Mouse (Mus musculus) left cerebral cortex, postnatal 14 days (tissue): ENCODE measurements around the gene Mapk8ip3. TPM values are rescaled to one million over a fixed set of nuclear protein-coding genes. Genes with fewer than 3 reads are reported as not detected.
"Not testable (repeated sequence)": the region's sequence is repeated elsewhere in the genome, so short reads cannot be mapped to it uniquely, and the experiment has no call there.

Experiments
- DNase-seq, 2 experiments: peaks; one replicate each; pipeline ENCODE4 v3.0.0; 2021 to 2022; ENCODE audit warnings: low spot score in 2 of 2, mixed read lengths in 1 of 2
- intact Hi-C: fragments of 180-260 bp; cut with DNase I; formaldehyde crosslinking; loops from one replicate; pipeline ENCODE4 v1.15.1; 2025
- long read RNA-seq, 2 experiments: library from polyadenylated mRNA; stranded (forward); transcript quantifications; one replicate each; pipeline ENCODE4 v2.0.0; 2021
- total RNA-seq, 2 experiments: library from RNA; stranded (reverse); gene quantifications; 2 replicates each; pipeline ENCODE4 v1.2.3; 2021

The Mapk8ip3 gene
- total RNA-seq: 100 to 1,000 TPM; 315 to 321 TPM
- long read RNA-seq, experiment 1, transcript Mapk8ip3-217 (3 exons, 934 nt): major isoform, 6 of 97 reads
- long read RNA-seq, experiment 1, partial matches to known transcripts: 57 of 97 reads
- long read RNA-seq, experiment 1, other reads (novel, unspliced or antisense): 34 of 97 reads
- long read RNA-seq, experiment 2, partial matches to known transcripts: 54 of 83 reads
- long read RNA-seq, experiment 2, other reads (novel, unspliced or antisense): 25 of 83 reads

DNA sequence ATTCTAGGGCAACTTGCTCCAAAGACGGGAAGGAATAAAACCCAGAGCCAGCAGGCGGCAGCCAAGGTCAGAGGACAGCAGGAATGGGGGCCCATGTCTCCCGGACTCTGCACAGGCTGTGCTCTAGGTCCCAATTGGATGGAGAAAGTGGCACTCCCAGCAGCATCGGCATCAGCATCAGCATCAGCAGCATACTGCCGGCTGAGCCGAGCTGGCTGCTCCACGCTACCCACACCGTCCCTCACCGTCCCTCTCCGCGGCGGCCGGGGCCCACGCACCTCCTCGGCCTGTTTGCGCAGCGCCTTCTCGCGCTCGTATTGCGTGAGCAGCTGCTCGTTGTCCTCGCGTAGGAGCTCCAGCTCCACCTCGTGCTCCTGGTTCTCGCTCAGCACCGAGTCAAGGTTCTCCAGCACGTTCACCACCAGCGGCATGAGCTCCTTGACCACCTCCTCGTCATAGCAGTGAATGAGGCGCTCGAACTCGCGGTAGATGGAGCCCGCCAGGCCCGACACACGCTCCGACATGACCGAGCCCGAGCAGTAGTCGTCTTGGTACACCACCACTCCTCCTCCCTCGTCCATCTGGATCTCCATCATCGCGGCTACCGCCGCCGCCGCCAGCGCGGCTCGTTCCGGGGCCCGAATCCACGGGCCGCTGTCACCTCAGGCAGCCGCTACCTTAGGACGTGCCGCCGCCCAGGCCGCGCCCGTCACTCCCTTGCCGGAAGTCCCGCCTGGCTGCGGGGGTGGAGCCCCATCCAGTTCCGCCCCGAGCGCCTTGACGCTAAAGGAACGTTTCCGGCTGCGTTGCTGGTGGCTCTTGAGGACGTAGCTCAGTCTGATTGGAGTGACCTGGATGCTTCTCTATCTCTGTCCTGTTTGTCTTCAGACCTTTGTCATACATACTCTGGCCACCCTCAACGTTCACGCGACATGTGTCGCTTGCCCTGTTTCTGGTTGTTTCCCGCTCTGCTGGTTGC, at the start of gene Mapk8ip3:
Gene Mapk8ip3 (minus strand): TSS at position 719 of the 979 bp plus-strand sequence.
- intact Hi-C loops: no loop called here
- peak; percentile 95 for DNase-seq

DNA sequence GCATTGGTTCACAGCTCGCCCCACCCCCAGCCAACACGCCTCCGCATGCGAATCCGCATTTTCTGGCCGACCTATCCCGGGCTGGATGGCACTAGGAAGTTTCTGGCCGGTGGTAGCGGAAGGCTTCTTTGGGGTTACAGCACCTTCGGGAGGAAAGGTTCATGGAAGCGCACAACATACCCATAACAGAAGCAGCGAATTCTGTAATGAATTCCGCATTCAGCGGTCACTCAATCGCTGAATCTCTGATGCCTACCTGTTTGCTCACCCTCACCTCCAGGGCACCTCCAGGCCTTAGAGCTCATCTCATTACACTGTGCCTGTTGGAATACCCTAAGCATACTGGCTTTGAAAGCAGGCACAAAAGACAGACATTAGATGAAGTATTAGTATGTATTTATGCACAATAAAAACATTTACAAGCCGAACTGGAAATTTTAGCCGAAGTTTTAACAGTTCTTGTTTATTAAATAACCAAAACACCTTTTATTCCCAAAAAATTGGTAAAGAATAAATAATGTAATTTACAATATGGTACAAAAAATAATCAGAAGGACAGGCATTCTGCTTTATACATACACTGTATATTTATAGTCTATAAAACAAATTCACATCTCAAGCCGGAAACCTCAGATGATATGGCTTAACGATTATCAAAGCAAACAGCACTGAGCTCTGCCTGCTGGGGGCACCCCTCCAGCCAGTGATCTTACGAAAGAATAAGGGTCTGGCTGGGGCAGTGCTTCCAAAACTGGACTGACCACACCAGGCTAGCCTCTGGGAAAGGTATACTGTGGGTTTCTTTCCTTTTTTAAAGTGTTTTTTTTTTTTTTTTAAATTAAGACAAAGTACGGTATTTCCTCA, 24.3 kb upstream of the Mapk8ip3 start:
- DNase-seq: no peak
- intact Hi-C loops: no loop called here

DNA sequence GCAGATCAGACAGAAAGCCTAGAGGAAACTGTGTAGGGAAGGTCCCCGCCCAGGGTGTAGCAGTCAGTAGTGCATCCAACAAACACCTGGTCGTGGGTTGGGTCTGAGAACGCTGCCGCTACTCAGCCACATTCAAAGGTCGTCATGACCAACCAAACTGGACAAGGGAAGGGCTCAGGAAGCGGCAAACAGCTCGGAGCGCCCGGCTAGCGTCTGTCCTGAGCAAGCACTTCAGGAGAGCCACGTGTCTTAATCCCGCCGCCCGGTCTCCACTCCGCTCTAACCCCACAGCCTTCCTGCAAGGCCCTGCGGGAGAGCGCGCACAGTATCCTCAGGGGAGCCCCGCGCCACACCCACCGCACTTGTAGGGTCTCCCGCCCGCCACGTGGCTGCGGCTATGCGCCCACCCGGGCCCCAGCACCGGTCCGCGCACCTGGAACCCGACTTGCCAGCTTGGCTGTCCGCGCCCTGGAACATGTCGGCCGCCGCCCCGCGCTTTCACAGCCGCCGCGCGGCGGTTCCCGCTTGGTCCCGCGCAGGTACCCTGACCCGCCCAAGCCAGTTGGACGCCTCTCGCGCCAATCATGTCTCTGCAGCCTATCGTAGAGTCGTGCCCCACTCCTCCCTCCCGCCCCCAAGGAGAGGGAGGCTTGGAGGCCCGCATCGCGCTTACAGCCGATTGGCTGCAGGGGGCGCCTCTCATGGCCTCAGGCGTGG, 23.5 kb upstream of the Mapk8ip3 start, which contains the start of gene Jpt2:
Gene Jpt2 (minus strand): TSS at position 555 of the 717 bp plus-strand sequence.
- intact Hi-C loops: no loop called here

DNA sequence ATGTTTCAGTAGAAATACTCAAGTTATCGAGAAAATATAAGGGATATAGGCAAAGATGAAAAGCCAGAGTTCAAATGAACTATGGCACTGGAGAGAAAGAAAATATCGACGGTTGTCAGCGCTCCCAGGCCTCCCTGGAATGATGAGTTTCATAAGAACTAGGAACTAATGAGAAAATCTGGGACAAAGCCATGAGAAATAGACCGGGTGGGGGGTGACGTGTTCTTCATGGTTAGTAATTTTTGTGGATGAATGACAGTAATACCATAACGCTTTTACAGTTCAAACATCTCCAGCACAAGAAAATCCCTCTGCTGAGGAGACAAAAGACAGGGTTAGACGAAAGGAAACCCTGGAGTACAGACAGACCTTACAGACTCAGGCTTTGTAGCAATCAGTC, 22.6 kb upstream of the Mapk8ip3 start:
- intact Hi-C loops: no loop called here
- DNase-seq: no peak

More for the DNA sequence above, 23.5 kb upstream of the Mapk8ip3 start, which contains the start of gene Jpt2:
- peak; percentile 98 for DNase-seq

- no peak for DNase-seq
- intact Hi-C loops: no loop called here
These were observed 16.5 kb upstream of the Mapk8ip3 start for GRCm38 (mm10) chr17:24953291-24953690.

DNA sequence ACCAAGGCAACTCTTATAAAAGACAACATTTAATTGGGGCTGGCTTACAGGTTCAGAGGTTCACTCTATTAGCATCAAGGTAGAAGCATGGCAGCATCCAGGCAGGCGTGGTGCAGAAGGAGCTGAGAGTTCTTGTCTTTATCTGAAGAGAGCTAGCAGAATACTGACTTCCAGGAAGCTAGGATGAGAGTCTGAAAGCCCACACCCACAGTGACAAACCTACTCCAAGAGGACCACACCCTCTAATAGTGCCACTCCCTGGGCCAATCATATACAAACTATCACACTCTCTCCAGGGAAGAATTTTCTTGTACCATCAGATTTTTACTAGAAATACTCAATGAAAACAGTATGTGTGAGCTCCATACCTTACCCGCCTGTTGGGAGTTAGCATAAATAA, 13.9 kb upstream of the Mapk8ip3 start:
- DNase-seq: no peak
- intact Hi-C loops: no loop called here

DNA sequence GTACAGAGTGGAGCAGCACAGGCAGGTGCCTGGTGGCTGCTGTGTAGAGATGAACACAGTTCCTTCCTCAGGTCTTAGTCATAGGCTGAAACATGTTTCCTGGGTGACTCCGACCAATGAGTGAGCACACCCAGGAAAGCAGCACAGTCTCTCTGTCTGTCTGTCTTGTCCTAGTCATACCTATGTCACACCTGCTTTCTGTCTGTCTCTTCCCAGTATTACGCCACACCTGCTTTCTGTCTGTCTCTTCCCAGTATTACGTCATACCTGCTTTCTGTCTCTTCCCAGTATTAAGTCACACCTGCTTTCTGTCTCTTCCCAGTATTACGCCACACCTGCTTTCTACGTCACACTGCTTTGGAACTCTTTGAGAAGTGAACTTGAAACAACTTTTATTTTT, 11.4 kb upstream of the Mapk8ip3 start:
- intact Hi-C loops: no loop called here

GRCm38 (mm10) chr17:24943589-24943988, 6.8 kb upstream of the Mapk8ip3 start:
- DNase-seq, intact Hi-C loops: not testable (repeated sequence)

More for the DNA sequence above, 11.4 kb upstream of the Mapk8ip3 start:
- DNase-seq: no peak

DNA sequence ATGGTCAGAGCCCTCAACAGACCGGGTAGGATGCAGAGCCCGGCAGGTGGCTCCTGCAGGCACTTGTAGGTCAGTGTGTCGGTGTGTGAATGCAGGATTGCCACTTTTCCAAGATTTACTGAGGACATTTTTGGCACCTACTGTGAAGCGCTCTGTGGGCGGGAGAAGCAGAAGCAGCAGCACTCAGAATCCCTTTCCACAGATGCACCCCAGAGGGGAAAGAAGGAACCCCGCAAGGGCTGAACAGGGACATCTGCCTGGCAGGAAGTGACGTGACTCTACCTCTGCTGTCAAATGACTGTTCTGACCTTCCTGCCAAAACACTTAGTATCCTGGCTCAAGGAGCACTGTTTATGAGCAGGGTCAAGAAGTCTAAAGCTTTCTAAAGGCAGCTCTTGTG, 6.3 kb upstream of the Mapk8ip3 start:
- DNase-seq: peak; percentile 51 to 76
- intact Hi-C loops: no loop called here

DNA sequence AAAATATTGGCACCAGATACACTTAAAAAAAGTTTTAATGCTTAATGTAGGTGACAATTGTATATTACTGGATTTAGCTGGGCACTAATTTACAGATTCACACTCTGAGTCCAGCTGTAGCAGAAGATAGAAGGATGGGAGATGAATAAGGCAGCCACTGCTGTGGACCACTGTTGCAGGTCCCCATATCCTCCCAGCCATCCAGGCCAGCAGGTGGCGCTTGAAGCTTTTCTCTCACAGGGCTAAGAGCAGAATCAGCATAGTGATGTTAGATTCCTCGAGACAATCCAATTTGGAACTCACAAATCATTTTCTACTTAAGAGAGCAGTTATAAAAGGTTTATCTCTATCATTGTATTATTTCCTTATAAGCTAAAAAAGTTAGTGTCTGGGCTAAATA, 5.7 kb upstream of the Mapk8ip3 start:
- intact Hi-C loops: not testable (repeated sequence)
- peak; percentile 65 to 66 for DNase-seq

- no peak for DNase-seq
- intact Hi-C loops: no loop called here
These were observed 489 bp upstream of the Mapk8ip3 start for GRCm38 (mm10) chr17:24937266-24937665.

DNA sequence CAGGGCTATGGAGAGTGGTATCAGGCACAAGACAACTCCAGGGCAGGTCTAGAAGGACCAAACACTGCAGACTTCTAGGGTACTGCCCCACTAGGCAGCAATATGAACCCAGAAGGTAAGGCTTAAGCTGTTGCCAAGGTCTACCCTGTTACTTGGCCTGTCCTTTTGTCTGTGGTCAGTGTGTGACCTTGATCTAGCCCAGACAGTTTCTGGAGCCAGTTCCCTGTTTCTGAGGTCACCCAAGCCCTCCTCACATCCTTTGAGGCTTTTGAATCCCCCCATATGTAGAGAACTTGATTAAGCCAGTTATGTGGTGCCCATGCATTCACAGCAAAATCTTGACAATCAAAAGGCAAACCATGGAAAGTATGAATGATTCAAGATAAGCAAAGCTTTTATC, 1.1 kb downstream of the Mapk8ip3 start:
- intact Hi-C loops: no loop called here
- DNase-seq: no peak

GRCm38 (mm10) chr17:24934926-24935325, 1.9 kb downstream of the Mapk8ip3 start:
- DNase-seq: no peak
- intact Hi-C loops: no loop called here

DNA sequence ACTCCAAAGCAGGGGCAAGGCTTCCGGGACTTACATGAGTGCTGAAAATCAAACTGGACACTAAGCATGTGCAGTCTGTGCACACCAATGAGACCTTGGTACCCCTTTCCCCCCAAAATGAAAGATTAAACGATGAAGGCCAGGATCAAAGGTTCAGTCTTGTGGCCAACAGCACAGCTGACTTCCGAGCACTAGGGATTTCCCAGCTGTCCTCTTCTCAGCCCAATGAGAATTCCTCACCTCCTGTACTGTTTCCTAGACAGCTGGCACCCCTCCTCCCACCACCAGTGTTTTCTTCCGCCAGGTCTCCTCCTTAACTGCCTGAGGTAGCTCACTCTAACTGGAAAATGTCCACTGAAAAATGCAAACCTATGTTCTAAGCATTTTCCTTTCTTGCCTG, 3.6 kb downstream of the Mapk8ip3 start:
- DNase-seq: no peak
- intact Hi-C loops: no loop called here

DNA sequence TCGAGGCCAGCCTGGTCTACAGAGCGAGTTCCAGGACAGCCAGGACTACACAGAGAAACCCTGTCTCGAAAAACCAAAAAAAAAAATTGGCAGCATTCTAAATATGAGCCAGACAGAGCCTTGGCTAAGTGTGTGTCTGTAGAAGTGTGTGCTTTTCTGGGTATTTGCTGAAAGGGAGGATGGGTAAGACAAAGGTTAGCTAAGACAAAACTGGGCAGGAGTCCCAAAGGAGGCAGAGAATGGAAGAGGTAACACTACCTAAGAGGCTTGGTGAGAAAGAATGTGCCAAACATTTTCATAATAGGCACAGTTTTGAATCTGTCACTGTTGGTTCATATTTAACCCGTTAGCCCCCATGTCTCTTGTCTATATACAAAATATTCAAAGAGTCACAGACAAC, 4.3 kb downstream of the Mapk8ip3 start:
- intact Hi-C loops: no loop called here
- DNase-seq: no peak

- DNase-seq: no peak
- intact Hi-C loops: no loop called here
These were observed 7.3 kb downstream of the Mapk8ip3 start for GRCm38 (mm10) chr17:24929506-24929905.

- no peak for DNase-seq
- intact Hi-C loops: no loop called here
These were observed 13.5 kb downstream of the Mapk8ip3 start for GRCm38 (mm10) chr17:24923246-24923645.

DNA sequence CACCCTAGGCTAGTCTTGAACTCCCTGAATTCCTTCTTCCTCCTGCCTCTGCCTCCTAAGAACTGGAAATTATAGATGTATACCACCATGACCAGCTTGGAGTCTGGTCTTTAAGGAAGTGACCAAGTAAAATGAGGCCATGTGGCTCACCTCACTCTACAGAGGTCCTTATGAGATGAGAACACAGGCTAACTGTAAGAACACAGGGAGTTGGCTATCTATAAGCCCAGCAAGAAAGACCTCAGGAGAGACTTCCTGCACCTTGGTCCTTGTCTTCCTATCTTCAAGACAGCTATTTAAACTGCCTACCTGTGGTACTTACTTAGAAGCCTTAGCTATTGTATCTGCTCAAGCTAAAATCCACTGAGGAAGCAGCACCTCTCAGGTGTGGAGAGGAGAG, 22.8 kb downstream of the Mapk8ip3 start:
- intact Hi-C loops: no loop called here
- DNase-seq: no peak

DNA sequence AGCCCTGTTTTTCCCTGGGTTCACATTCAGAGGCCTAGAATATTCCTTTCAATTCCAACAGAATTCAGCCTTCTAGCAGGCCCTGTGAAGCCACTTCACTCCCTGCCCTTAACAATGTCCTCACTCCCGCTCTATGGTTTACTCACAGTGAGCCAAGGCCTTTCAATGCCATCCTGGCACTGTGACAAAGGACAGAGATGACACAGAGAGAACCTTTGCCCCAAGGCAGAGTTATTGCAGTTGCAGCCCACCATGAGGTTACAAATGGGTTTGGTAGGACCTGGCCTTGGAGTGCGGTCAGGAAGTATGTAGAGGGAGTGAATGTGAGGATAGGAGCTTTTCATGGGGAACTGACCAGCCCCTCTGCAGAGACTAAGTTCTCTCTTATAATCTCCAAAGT, 29.2 kb downstream of the Mapk8ip3 start:
- intact Hi-C loops: no loop called here
- DNase-seq: no peak
